Mouse (Mus musculus) megakaryocyte, adult 5-6 weeks (primary cell): ENCODE results near the gene Hmg20b. TPM values are rescaled to one million over a fixed set of nuclear protein-coding genes. Genes with fewer than 3 reads are reported as not detected.

Source experiments
- ATAC-seq: 2 replicates; pipeline ENCODE4 v1.8.0; 2016; ENCODE audit warnings: mild to moderate bottlenecking, inconsistent platforms; ENCODE audit not compliant: poor library complexity, severe bottlenecking
- total RNA-seq, 2 experiments: library from RNA; stranded (forward) in 1 of 2; stranded (reverse) in 1 of 2; fragments of 153-499, 151-499 nt in 1 of 2; fragments of 221-1000, 200-1000 nt in 1 of 2; gene quantifications; 2 replicates each; pipeline versions ENCODE4 v1.2.3 to v1.2.4; 2015 to 2017

Hmg20b gene
- total RNA-seq, 2 experiments from 2014 or later: 24.5 to 33.0 TPM

- ATAC-seq: no peak
These were observed 28.9 kb upstream of the Hmg20b start for GRCm38 (mm10) chr10:81379183-81379553.

GRCm38 (mm10) chr10:81378553-81379182, 28.4 kb upstream of the Hmg20b start:
- peak; percentile 93 for ATAC-seq

DNA sequence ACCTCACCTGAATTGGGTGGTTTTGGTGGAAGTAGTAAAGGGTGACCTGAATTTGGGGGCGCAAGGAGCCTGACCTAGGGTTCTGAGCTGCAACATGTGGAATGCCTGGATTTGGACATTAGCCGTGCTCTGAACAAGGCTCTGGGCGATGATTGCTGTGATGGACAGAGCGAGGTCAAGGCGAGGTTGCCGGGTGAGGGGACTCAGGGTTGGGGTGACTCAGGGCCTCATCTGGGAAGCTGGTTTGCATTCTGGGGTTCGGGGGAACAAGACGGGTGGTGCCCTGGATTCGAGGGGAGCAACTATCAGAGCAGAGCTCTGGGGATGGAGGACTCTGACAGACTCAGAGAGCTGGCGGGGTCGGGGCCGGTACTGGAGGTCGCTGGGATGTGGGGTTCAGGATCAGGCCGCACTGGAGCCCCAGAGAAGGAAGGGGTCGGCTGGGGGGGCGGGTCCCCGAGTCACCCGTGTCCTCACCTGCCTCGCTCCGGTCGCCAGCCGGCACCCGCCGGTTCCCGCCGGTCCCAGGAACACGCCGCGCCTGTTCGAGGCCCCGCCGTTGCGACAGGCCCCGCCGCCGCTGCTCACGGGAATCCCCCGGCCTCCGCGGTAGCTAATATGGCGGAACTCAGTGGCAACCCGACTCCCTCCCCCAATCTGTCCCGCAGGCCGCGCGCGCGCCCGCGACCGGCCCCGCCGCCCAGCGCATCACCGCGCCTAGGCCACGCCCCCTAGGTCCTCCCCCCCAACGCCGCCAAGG, 27.7 kb upstream of the Hmg20b start, which contains the start of gene Fzr1:
Fzr1 (minus strand) TSS at position 724 of the 760 bp plus-strand sequence.
- no peak for ATAC-seq

- ATAC-seq: no peak
These were observed 27.0 kb upstream of the Hmg20b start for GRCm38 (mm10) chr10:81377362-81377664.

- ATAC-seq: no peak
These were observed 26.5 kb upstream of the Hmg20b start for GRCm38 (mm10) chr10:81376561-81377361.

DNA sequence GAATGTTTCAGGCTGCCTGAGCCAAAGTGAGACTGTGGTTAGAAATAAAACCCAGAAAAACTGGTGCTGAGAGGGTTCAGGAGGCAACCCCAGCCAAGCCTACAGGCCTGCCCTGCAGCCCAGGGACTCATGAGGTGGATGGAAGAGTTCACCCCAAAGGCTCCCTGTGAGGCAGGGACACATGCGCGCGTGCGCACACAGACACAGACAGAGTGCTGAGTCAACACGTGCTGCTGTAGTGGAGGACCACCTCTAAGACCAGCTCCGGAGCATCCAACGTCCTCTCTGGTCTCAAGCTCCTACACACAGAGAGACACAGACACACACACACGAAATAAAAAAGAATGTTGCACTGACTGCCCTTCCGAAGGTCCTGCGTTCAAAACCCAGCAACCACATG, 25.0 kb upstream of the Hmg20b start:
- no peak for ATAC-seq

GRCm38 (mm10) chr10:81367207-81367495, 16.9 kb upstream of the Hmg20b start:
- no peak for ATAC-seq

DNA sequence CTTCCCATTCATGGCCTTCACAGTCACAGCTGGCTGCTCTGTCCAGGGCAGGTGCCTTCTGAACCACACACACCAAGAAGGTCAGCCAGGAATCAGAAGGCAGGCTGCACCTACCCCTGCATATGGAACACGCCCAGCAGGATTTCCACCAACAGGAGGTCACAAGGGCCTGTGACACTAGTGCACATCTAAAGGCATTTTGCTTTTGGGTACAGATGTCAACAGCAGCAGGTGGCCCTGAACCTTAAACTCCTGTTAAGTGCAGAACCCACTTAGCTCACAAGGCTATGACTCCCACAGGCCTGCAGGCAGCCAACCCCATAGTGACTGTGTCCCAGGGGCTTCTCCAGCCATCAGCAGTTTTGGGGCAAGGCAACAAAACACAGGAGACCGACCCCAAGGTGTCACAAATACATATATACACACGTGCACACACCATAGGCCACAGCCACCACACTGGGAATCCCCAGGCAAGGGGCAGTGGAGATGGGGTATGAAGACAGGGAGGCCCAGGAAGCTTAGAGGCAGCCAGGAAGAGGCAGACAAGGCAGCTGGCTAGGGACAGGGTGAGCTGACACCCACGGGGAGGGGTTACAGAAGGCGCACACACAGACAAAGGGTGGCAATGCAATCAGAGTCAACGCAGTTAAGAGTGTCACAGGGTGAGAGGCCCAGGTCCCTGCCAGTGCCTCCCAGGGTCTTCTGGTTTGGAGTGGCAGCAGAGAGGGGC, 16.4 kb upstream of the Hmg20b start:
- ATAC-seq: no peak

- peak; percentile 62 for ATAC-seq
These were observed 15.6 kb upstream of the Hmg20b start, which contains the start of gene 4930404N11Rik for GRCm38 (mm10) chr10:81365672-81366476. Gene 4930404N11Rik (minus strand): TSS chr10:81365816.

- no peak for ATAC-seq
These were observed 14.8 kb upstream of the Hmg20b start for GRCm38 (mm10) chr10:81365073-81365472.

GRCm38 (mm10) chr10:81364666-81365065, 14.4 kb upstream of the Hmg20b start:
- ATAC-seq: no peak

DNA sequence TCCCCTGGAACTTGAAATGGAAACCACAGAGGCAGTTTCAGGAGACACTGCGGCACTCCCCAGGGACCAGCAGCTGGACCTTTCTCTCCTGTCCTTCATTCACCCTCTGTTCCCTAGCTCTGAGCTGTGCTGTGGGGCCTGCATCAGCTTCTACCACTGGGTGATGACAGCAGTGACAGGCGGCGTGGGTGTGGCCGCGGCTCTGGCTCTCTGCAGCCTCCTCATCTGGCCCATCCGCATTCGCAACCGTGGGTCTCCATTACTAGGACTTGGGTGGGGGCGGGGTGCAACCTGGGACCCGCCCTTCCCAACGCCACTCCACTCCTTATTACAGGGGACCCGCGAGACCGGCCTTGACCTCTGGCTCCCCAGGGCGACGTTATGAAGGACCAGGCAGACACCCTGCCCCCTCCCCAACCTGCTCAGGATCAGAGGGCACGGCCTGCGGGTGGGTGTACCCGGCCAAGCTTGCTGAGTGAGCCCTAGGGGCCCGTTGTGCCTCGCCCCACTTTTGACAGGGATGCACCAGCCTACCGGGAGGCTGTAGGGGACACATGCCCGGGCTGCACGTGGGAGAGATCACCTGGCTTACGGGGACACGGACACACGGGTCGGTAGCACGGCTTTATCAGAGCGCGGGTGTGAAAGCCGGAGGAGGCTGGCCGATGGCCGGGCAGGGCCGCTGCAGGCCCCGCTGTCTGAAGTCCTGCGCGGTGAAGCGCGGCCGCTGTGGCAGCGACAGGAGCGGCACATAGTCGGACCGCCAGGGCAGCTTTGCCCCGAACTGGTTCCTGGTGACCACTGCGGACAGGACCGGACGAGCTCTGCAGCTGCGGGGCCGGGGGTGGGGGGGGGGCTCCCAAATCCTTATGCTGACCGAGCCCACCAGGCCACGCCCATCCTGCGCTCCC, 13.4 kb upstream of the Hmg20b start:
- ATAC-seq: no peak

DNA sequence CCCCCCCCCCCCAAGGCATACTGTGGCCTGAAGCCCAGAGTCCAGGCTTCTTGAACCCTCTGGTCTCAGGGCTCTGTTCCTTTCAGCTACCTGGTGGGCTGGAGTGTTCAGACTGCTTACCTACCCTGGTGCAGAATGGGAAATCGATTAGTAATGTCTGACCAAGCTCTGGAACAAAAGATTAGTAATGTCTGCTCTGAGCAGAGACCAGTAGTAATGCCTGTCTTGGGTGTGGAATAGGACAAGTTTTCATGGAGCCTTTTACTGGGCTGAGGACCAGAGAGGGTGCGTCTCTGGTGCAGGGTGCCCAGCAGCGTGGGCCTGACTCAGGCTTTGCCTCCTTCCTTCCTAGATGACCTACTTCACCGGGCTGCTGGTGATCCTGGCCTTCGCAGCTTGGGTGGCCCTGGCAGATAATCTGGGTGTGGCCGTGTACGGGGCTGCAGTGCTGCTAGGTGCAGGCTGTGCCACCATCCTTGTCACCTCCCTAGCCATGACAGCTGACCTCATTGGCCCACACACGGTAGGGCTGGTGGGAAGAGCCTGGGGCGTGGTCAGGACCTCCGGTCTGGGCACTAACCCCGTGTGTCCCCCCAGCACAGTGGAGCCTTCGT, 12.2 kb upstream of the Hmg20b start:
- ATAC-seq: no peak

- ATAC-seq: no peak
These were observed 10.4 kb upstream of the Hmg20b start for GRCm38 (mm10) chr10:81360721-81361120.

GRCm38 (mm10) chr10:81358841-81359240, 8.6 kb upstream of the Hmg20b start:
- peak; percentile 54 for ATAC-seq

DNA sequence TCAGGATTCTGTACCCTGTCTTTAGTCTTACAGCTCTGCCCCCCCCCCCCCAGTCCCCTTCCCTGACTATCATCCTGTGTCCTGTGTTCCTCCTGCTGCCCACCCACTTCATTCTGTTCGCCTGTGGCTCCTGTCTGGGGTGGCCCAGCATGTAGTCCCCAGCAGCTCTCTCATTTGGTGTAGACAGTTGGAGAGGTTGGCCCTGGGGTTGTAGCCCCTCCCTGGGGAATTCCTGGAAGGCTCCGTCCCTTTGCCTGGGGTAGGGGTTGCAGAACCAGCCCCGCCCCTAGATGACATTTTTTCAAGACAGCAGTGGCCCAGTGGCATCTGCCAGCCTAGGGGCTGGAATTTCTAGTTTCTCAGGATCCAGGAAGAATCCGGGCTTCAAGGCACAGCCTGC, 7.9 kb upstream of the Hmg20b start:
- ATAC-seq: no peak

DNA sequence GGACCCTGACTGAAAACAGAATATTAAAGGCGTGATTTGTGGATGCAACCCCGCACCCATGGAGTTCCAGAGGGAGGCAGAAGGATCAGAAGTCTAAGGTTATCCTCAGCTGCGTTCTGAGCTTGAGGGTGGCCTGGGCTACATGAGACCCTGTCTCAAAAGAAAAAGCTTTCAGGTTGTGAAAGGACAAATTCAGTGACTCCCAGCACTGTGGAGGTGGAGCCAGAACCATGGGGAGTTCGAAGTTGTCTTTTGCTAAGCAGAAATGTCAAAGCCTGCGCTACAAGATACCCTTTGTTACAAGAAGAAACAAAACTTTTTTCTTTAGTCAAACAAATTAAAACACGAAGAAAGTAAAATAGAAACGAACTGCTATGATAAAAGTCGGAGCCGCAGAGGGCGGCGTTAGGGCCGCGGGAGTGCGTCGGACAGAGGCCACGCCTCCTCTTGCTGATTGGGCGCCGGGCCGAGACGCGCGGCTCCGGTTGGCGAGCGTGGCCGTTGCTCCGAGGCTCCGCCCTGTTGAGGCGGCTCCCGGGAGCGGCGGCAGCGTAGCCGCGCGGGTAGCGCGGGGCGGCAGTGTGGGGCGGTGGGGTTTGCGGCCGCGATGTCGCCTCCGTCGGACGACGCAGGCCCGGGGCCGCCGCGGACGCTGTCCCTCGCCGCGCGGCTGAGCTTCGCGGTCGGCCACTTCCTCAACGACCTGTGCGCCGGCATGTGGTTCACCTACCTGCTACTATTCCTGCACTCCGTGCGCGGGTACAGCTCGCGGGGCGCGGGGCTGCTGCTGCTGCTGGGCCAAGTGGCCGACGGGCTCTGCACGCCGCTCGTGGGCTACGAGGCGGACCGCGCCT, 6.9 kb upstream of the Hmg20b start, which contains the start of gene Mfsd12:
Mfsd12 (plus strand) TSS at position 501 of the 854 bp plus-strand sequence.
- peak; percentile 83 for ATAC-seq
